Mouse (Mus musculus) gastrocnemius, postnatal 10 days (tissue): ENCODE results near the gene Mapkap1. TPM values are rescaled to one million over a fixed set of nuclear protein-coding genes. Genes with fewer than 3 reads are reported as not detected.

ENCODE experiments used
- DNase-seq: peaks from one replicate; pipeline ENCODE4 v3.0.0; 2021; ENCODE audit warnings: mixed read lengths
- total RNA-seq, 2 experiments: library from RNA; stranded (reverse); gene quantifications; 2 replicates each; pipeline ENCODE4 v1.2.3; 2021

The Mapkap1 gene
- total RNA-seq, 2 experiments from 2014 or later: 41.7 to 53.0 TPM

GRCm38 (mm10) chr2:34530042-34530441 lies 123.5 kb downstream of the Mapkap1 start:
- DNase-seq: no peak

- DNase-seq: no peak
Measured at GRCm38 (mm10) chr2:34531801-34532298, 125.3 kb downstream of the Mapkap1 start.

GRCm38 (mm10) chr2:34532394-34532793 lies 125.8 kb downstream of the Mapkap1 start:
- no peak for DNase-seq

GRCm38 (mm10) chr2:34533281-34533680 lies 126.7 kb downstream of the Mapkap1 start:
- DNase-seq: no peak

- no peak for DNase-seq
Measured at GRCm38 (mm10) chr2:34534996-34535395, 128.4 kb downstream of the Mapkap1 start.

GRCm38 (mm10) chr2:34537356-34537755 lies 130.8 kb downstream of the Mapkap1 start:
- DNase-seq: no peak

GRCm38 (mm10) chr2:34543581-34543980 lies 137.0 kb downstream of the Mapkap1 start:
- no peak for DNase-seq

GRCm38 (mm10) chr2:34544021-34544420 lies 137.4 kb downstream of the Mapkap1 start:
- DNase-seq: no peak

- no peak for DNase-seq
Measured at GRCm38 (mm10) chr2:34544646-34545395, 138.2 kb downstream of the Mapkap1 start.

GRCm38 (mm10) chr2:34546176-34546677 lies 139.7 kb downstream of the Mapkap1 start:
- no peak for DNase-seq

- no peak for DNase-seq
Measured at GRCm38 (mm10) chr2:34547516-34547915, 140.9 kb downstream of the Mapkap1 start.

- no peak for DNase-seq
Measured at GRCm38 (mm10) chr2:34548961-34549360, 142.4 kb downstream of the Mapkap1 start.

GRCm38 (mm10) chr2:34549469-34549868 lies 142.9 kb downstream of the Mapkap1 start:
- DNase-seq: no peak

GRCm38 (mm10) chr2:34552772-34553171 lies 146.2 kb downstream of the Mapkap1 start:
- DNase-seq: no peak

GRCm38 (mm10) chr2:34553580-34554231 lies 147.1 kb downstream of the Mapkap1 start:
- DNase-seq: no peak

GRCm38 (mm10) chr2:34560146-34560545 lies 153.6 kb downstream of the Mapkap1 start:
- no peak for DNase-seq

- no peak for DNase-seq
Measured at GRCm38 (mm10) chr2:34563089-34563694, 156.6 kb downstream of the Mapkap1 start.

GRCm38 (mm10) chr2:34563865-34564264 lies 157.3 kb downstream of the Mapkap1 start:
- DNase-seq: no peak

- no peak for DNase-seq
Measured at GRCm38 (mm10) chr2:34566146-34566545, 159.6 kb downstream of the Mapkap1 start.

GRCm38 (mm10) chr2:34566601-34567000 lies 160.0 kb downstream of the Mapkap1 start:
- no peak for DNase-seq

- no peak for DNase-seq
Measured at GRCm38 (mm10) chr2:34569131-34569530, 162.6 kb downstream of the Mapkap1 start.

- DNase-seq: no peak
Measured at GRCm38 (mm10) chr2:34570378-34570777, 163.8 kb downstream of the Mapkap1 start.

- DNase-seq: no peak
Measured at GRCm38 (mm10) chr2:34571096-34571495, 164.5 kb downstream of the Mapkap1 start.
